Mouse (Mus musculus) lung, postnatal 10 days (tissue): ENCODE data around the gene Megf11.

ENCODE experiments used
- DNase-seq: peaks from one replicate; pipeline ENCODE4 v3.0.0; 2021

Gene Megf11

GRCm38 (mm10) chr9:64612984-64613649 lies 227.7 kb downstream of the Megf11 start:
- no peak for DNase-seq

- no peak for DNase-seq
These were observed 232.0 kb downstream of the Megf11 start for GRCm38 (mm10) chr9:64617413-64617812.

- DNase-seq, result no peak
These were observed 233.0 kb downstream of the Megf11 start for GRCm38 (mm10) chr9:64618433-64618832.

- DNase-seq, result no peak
These were observed 234.0 kb downstream of the Megf11 start for GRCm38 (mm10) chr9:64619440-64619839.

GRCm38 (mm10) chr9:64620596-64620995 lies 235.2 kb downstream of the Megf11 start:
- no peak for DNase-seq

GRCm38 (mm10) chr9:64621499-64622296 lies 236.3 kb downstream of the Megf11 start:
- DNase-seq, result no peak

- DNase-seq, result no peak
These were observed 237.9 kb downstream of the Megf11 start for GRCm38 (mm10) chr9:64623361-64623760.

- peak; percentile 64 for DNase-seq
These were observed 239.1 kb downstream of the Megf11 start for GRCm38 (mm10) chr9:64624536-64624935.

GRCm38 (mm10) chr9:64629802-64630201 lies 244.4 kb downstream of the Megf11 start:
- no peak for DNase-seq

GRCm38 (mm10) chr9:64633169-64633568 lies 247.7 kb downstream of the Megf11 start:
- no peak for DNase-seq

GRCm38 (mm10) chr9:64636111-64636510 lies 250.7 kb downstream of the Megf11 start:
- no peak for DNase-seq

GRCm38 (mm10) chr9:64636961-64637360 lies 251.5 kb downstream of the Megf11 start:
- DNase-seq, result no peak

GRCm38 (mm10) chr9:64638250-64638649 lies 252.8 kb downstream of the Megf11 start:
- peak; percentile 54 for DNase-seq

GRCm38 (mm10) chr9:64639664-64640063 lies 254.2 kb downstream of the Megf11 start:
- peak; percentile 57 for DNase-seq

GRCm38 (mm10) chr9:64644129-64644528 lies 258.7 kb downstream of the Megf11 start:
- DNase-seq, result no peak

- DNase-seq, result no peak
These were observed 260.0 kb downstream of the Megf11 start for GRCm38 (mm10) chr9:64645462-64645861.

GRCm38 (mm10) chr9:64649393-64649792 lies 264.0 kb downstream of the Megf11 start:
- DNase-seq, result no peak

- no peak for DNase-seq
These were observed 264.5 kb downstream of the Megf11 start for GRCm38 (mm10) chr9:64649892-64650291.

GRCm38 (mm10) chr9:64651181-64651580 lies 265.8 kb downstream of the Megf11 start:
- DNase-seq, result no peak

GRCm38 (mm10) chr9:64651689-64652088 lies 266.3 kb downstream of the Megf11 start:
- DNase-seq, result no peak

GRCm38 (mm10) chr9:64652138-64652537 lies 266.7 kb downstream of the Megf11 start:
- DNase-seq, result no peak

GRCm38 (mm10) chr9:64652841-64653361 lies 267.5 kb downstream of the Megf11 start:
- DNase-seq, result no peak

- no peak for DNase-seq
These were observed 269.3 kb downstream of the Megf11 start for GRCm38 (mm10) chr9:64654723-64655122.

GRCm38 (mm10) chr9:64656613-64657012 lies 271.2 kb downstream of the Megf11 start:
- DNase-seq, result no peak
